Mouse (Mus musculus) kidney, postnatal 36 days (tissue): ENCODE results near the gene Zfp983.
A peak's percentile ranks its signal among the peaks of the same experiment; 100 is the strongest.
"Not testable (repeated sequence)": the region's sequence is repeated elsewhere in the genome, so short reads cannot be mapped to it uniquely, and the experiment has no call there.

ENCODE experiments used
- DNase-seq, 2 experiments: peaks; one replicate each; pipeline ENCODE4 v3.0.0; 2021 to 2022; ENCODE audit warnings: mixed read lengths in 2 of 2

Gene Zfp983

DNA sequence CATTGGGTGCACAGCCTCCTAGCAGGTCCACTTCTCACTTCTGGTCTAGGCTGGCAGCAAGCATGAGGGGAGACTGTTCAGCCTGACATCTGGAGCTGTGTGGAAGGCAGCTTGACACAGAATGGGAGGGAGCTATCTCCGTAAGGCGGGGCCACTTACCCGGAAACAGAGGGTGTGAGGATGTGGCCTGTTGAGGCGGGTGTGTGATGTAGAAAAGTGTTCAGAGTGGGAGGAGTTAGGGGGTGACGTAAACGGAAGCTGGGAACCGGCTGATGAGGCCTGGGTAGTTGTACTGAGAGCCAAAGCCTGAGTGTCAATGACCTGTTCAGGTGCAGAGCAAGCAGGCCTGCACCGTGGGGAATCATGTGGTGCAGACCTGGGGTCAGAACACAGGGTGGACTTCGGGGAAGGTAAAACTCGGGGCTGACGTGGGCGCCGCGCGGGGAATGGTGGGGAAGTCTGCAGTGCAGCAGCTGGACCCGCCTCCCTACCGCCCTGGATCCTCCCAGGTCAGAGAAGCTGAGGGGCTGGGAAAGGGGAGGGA, at the start of gene Zfp983:
TSS of gene Zfp983 (plus strand) at position 261 of the 544 bp plus-strand sequence.
- peak; percentile 81 to 82 for DNase-seq

DNA sequence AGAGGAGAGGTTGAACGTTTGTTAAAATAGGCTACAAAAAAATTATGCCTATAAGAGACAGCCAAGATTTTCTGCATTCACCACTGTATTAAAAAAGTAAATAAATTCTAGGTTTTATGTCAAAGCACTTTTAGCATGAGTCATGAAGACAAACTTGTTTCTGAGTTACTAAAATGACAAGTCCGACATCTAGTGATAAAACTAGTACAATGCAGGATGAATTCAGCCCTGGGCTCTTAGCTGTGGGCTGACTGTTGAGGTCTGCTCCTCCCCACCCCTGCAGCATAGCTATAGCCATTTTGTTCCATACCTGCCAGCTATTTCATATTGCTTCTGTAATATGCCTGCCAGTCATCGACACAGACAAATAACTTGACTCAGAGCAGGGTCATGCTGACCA, 34.1 kb upstream of the Zfp983 start:
- no peak for DNase-seq

DNA sequence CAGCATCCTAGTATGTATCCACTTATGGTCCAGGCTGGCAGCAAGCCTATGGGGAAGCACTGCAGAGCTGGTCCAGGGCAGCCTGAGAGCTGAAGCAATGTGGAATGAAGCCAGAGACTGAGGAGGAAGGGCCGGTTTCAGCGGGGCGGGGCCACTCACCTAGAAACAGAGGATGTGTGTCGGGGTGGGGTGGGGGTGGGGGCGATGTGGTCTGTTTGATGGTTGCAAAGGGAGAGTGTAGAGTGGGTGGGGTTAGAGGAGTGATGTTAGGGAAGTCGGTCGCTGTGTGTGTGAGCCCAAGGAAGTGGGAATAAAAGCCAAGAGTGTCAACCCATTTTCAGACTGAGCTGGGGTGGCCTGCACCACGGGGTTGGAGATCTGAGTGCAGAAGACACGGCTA, 33.1 kb upstream of the Zfp983 start:
- no peak for DNase-seq

DNA sequence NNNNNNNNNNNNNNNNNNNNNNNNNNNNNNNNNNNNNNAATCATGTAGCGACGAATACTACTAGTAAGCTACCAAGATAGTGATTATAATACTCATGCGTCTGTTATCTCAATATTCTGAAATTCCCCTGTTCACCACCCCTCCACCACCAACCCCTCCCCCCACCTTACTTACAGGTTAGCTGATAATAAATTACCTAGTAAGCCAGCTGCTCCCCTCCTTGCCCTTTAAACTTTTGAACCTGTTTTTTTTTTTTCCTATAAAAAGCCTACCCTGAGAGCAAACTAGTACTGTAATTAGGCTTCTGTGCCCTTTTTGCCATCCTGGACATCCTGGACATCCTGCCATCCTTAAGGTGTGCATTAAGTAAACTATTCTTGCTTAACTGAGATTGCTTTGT, 26.8 kb upstream of the Zfp983 start:
- no peak for DNase-seq

DNA sequence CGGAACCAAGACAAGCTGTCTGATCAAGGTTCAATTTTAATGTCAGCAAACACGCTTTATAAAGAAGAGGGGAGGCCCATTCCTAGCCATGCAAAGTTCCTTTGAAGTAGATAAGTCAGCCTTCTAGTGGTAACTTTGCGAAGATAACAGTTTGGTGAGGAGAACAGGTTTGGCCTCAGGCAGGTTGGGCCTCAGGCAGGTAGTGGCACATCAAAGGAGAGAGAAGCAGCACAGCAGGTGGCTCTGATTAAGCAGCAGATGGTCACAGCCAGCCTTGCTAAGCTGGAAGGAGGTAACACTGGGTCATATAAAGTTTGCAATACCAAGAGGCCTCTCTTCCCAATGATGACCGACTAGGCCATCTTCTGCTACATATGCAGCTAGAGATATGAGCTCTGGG, 14.7 kb upstream of the Zfp983 start:
- DNase-seq = not testable (repeated sequence)

DNA sequence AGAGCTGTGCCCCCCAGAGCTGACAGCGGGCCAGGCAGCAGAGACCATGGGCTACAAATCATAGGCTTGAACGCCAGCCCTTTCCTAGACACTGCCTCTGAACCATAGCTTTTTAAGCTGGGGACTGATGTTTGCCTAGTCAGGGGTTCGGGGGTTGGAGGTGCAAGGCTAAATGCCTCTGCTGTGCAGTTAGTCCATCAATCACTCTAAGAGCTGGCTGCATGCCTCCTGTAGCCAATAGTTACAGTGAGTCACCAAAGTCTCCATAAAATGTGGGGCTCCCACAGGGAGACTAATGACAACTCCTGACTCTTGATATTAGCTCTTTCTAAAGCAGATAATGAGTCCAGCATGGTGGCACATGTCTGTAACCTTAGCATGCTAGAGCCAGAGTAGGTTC, 1.6 kb upstream of the Zfp983 start:
- DNase-seq = peak in 1 of 2 experiments; percentile 4

DNA sequence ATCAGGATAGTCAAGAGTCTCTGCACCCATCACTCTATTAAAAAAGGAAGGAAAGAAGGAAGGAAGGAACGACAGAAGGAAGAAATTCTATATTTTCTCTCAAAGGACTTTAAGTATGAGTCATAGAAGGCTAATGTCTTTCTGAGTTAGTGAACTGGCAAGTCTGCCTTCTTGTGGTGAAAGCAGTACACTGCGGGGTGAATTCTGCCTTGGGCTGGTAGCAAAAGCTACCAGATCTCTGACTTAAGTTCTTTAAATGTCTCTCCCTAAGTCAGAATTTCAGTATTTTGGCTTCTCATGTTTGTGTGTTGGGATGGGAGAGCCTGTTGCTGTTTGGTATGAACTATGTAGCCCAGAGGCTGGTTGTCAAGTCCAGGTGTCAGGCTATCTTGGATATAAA, 488 bp upstream of the Zfp983 start:
- DNase-seq = peak; percentile 9 to 28

DNA sequence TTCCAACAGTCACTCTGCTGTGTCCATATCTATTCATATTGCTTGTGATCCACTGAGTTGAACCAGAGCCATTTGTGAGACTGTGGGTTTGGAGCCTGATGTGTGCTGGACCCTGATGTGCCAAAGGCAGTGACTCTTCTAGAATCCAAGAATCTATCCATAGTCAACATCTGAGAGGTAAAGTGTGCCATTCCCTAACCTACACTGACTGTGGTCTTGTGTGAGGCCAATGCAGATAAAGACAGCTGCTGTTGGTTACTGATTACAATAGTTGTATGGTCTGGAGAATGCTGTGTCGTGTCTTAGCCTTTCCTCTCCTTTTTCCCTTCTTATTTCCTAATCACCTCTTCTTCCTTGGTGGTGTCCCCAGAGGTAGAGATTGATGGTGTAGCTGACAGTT, 28.4 kb downstream of the Zfp983 start:
- not testable (repeated sequence) for DNase-seq

DNA sequence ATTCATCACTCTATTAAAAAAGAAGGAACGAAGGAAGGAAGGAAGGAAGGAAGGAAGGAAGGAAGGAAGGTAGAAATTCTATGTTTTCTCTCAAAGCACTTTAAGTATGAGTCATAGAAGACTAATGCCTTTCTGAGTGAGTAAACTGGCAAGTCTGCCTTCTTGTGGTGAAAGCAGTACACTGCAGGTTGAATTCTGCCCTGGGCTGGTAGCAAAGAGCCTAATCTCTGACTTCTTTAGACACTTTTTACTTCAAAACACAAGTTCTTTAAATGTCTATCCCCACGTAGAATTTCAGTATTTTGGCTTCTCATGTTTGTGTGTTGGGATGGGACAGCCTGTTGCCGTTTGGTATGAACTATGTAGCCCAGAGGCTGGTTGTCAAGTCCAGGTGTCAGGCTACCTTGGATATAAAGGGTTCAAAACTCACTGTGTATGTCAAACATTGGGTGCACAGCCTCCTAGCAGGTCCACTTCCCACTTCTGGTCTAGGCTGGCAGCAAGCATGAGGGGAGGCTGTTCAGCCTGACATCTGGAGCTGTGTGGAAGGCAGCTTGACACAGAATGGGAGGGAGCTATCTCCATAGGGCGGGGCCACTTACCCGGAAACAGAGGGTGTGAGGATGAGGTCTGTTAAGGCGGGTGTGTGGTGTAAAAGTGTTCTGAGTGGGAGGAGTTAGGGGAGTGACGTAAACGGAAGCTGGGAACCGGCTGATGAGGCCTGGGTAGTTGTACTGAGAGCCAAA, 29.0 kb downstream of the Zfp983 start:
- peak; percentile 90 to 94 for DNase-seq

DNA sequence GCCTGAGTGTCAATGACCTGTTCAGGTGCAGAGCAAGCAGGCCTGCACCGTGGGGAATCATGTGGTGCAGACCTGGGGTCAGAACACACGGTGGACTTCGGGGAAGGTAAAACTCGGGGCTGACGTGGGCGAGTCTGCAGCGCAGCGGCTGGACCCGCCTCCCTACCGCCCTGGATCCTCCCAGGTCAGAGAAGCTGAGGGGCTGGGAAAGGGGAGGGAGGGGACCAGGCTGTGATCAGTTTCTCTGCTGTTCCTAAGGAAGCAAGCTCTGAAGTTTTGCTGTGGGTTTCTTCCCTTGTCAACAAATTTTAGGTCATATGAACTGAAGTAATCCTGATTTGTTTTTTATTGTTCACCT, 29.6 kb downstream of the Zfp983 start:
- DNase-seq = not testable (repeated sequence)

DNA sequence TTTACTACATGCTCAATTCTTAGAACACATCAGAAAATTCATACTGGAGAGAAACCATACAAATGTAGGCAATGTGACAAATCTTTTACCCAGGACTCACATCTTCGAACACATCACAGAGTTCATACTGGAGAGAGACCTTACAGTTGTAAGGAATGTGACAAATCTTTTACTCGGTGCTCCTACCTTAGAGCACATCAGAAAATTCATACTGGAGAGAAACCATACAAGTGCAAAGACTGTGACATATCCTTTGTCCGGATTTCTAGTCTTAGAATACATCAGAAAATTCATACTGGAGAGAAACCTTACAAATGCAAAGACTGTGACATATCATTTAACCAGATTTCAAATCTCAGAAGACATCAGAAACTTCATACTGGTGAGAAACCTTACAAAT, 41.1 kb downstream of the Zfp983 start, which contains the start of gene Gm10226:
TSS of gene Gm10226 (plus strand) at position 301 of the 400 bp plus-strand sequence.
- no peak for DNase-seq

DNA sequence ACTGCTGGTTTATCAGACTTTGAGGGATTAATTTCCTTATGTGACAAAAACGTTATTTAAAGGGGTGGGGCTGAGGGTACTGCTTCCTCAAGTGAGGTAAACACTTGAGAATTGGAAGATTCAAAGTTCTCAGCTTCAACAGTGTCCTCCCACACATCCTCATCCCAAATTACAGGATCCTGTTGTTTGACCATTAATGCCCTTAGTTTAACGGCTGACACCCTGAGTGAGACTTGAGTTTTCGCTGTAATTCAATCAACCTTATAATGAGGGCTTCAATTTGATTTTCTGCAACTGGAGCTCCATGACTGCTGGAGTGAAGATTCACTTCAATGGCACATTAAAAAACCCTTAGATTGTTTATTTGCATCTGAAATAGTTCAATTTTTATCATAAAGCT, 42.9 kb downstream of the Zfp983 start:
- DNase-seq = no peak

DNA sequence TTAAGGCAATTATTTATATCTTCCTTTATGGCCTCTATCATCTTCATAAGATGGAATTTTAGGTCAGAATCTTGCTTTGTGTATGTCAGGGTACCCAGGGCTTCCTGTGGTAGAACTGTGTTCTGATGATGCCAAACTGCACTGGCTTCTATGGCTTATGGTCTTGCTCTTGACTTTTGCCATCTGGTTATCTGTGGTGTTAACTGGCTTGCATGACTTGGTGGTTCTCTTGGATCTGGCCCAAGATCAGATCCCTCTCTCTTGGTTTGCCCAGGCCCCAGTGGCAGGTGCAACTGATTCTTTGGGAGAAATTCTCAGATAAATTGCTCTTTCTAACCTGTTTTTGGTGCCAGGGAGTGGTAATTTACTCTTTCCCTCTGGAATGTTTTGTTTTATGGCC, 45.6 kb downstream of the Zfp983 start:
- no peak for DNase-seq

DNA sequence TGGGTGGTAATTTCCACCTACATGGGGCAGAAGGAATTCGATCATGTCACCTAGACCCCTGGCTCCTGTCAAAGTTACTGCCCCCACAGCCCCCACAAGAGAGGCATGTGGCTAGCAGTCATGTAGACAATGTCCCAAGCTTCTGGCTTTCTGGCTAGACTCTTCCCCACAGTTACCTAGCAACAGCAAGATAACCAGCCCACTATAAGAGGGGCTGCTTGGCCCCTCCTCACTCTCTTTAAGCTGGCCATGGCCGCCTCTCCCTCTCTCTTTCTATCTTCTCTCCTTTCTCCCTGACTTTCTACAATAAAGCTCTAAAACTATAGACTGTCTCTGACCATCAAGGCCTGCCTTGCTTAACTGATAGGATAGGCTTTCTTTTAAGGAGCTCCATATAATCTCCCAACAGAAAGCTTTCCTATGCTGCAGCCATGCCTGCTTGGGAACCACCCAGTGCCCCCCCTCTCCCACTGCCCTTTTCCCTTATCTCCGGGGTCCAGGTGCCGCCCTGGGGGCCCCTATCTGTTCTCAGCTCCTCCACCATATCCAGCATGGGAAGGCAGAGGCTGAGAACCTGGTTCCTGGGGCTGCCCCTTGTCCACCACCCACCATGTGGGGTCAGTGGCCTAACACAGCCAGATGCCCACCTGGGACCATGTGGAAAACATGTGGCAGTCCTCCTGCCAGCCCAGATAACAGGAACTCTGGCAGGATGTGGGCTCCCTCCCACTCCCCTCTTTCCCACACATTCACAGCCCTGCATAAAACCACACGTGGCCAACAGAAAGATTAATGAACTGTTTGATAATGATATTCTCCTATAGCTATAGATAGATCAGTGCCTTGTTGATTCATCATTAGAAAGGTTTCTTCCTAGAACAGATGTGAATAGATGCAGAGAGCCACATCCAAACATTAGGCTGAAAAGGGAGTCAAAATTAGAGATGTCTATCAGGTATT, 52.1 kb downstream of the Zfp983 start:
- no peak for DNase-seq

DNA sequence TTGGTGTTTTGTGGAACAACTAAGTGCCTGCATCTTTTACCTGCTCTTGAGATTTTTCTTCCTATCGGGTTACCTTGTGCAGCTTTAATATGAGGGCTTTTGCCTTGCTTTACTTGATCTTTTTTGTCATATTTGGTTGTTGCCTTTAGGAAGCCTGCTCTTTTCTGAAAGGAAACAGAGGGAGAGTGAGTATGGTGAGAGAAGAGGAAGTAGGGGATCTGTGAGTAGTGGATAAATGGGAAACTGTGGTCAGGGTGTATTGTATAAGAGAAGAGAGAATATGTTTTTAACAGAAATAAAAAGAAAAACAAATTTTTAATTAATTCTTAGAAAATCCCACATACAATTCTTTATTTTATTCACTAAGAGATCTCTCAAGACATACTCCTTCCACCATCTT, 53.0 kb downstream of the Zfp983 start:
- no peak for DNase-seq

DNA sequence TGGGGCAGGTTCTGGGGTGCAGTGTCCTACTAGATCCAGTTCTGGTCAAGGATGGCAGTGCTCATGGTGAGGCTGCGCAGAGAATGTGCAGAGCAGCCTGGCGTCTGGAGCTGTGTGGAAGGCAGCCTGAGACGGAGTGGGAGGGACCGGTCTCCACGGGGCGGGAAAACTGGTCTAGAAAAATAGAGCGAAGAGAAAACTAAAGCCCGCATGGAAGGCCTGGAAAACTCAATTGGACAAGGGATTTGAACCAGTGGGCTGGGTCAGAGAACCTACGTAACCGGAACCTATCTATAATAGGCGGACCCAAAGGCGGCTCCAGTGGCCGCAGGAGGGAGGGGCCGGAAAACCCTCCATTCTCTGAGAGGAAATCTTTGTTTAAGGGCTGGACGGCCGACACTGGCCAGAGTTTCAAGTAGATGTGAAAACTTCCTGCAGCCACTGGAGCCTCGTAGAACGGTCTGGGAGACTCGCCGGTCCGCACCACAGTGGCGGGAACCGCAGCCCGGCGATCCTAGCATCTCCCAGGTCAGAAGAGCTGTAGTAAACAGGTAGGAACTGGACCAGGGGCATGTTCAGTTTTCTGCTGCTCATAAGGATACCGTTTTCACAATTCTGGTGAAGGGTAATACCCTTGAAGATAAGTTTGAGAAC, 57.0 kb downstream of the Zfp983 start, which contains the start of gene Zfp760:
TSS of gene Zfp760 (plus strand) at position 399 of the 654 bp plus-strand sequence.
- peak; percentile 91 to 94 for DNase-seq

DNA sequence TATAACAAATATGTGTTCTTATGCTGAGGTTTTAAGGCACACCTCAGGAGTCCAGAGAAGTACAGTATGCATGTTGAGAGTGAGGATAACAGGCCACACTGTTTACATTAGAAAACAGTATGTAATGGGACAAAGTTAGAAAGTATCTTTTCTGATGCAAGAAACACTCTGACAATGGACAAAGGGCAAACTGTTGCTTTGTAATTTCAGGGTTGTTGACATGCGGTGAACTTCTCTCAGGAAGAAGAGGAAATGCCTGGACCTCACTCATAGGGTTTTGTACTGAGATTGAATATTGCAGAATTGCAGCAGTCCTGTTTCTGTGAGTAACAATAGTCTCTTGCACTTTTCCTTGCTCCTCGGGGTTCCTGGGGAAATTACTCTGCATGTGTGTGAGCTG, 58.0 kb downstream of the Zfp983 start:
- DNase-seq = no peak
